ENCODE assay signal across 8 mouse cellular contexts in genomic region chr4:97839406-97840101, GRCm38 (mm10).
DNase-seq lines count a peak whose midpoint lies in the region; ATAC-seq and TF ChIP-seq lines count a peak whose summit lies in the region.

No protein-coding gene starts in this region.

- peaks cover 35% of the 10 kb centered on the region for H3K4me1 ChIP-seq in embryonic facial prominence, embryonic 15.5 days
- peaks cover 97% of the 10 kb centered on the region for H3K4me1 ChIP-seq in neural tube, embryonic 13.5 days (replicated peaks)

- TF ChIP-seq CTCF in layer of hippocampus, adult 2 months (conservative IDR thresholded peaks at IDR 0.05) = no peak

- peak overlapping the region; percentile 32; the same call in 1 of the 2 replicates for H3K27ac ChIP-seq in layer of hippocampus, adult 2 months
- 0 out of 2 replicates have a peak overlapping the region, but pooled peaks have one; percentile 1 for H3K27ac ChIP-seq in embryonic facial prominence, embryonic 15.5 days (replicated peaks)
- peak overlapping the region; percentile 84 for H3K27ac ChIP-seq in neural tube, embryonic 13.5 days (replicated peaks)

- no peak overlapping the region for H3K4me3 ChIP-seq in layer of hippocampus, adult 2 months
- H3K4me3 ChIP-seq in embryonic facial prominence, embryonic 15.5 days (replicated peaks) = no peak overlapping the region
- no peak overlapping the region for H3K4me3 ChIP-seq in neural tube, embryonic 13.5 days

- no peak for DNase-seq in layer of hippocampus, adult 2 months (ENCODE audit: low spot score in 2 of 2)
- DNase-seq in layer of hippocampus, adult 18-20 months (ENCODE audit: low spot score in 2 of 2) = no peak
- peak; percentile 20 for DNase-seq in kidney, postnatal 14 days
- no peak for DNase-seq in ovary, postnatal 10 days (ENCODE audit: low spot score)
- DNase-seq in frontal cortex, postnatal 36 days (ENCODE audit: low spot score in 2 of 2) = no peak
- DNase-seq in MN1 (ENCODE audit: low spot score) = no peak

- H3K27me3 ChIP-seq in embryonic facial prominence, embryonic 15.5 days = no peaks in the 10 kb centered on the region
- no peaks in the 10 kb centered on the region; the same call in 1 of the 2 replicates for H3K27me3 ChIP-seq in neural tube, embryonic 13.5 days

- H3K9ac ChIP-seq in embryonic facial prominence, embryonic 15.5 days = no peak overlapping the region
- no peak overlapping the region for H3K9ac ChIP-seq in neural tube, embryonic 13.5 days

- no peaks in the 10 kb centered on the region for H3K9me3 ChIP-seq in embryonic facial prominence, embryonic 15.5 days (replicated peaks)
- H3K9me3 ChIP-seq in neural tube, embryonic 13.5 days = no peaks in the 10 kb centered on the region

- no peak overlapping the region for H3K4me2 ChIP-seq in embryonic facial prominence, embryonic 15.5 days (replicated peaks)
- H3K4me2 ChIP-seq in neural tube, embryonic 13.5 days = peak overlapping the region; percentile 20

- WGBS in embryonic facial prominence, embryonic 15.5 days = 58% methylated on average over 7 of the region's 7 CpGs
- 3% methylated on average over 7 of the region's 7 CpGs for WGBS in neural tube, embryonic 13.5 days

- no peak for ATAC-seq in embryonic facial prominence, embryonic 15.5 days (ENCODE audit: insufficient number of reproducible peaks, low FRiP score, low TSS enrichment, low read depth)
- peak; percentile 93 for ATAC-seq in neural tube, embryonic 13.5 days (ENCODE audit: low read depth)

- H3K36me3 ChIP-seq in embryonic facial prominence, embryonic 15.5 days = no peaks in the 10 kb centered on the region
- H3K36me3 ChIP-seq in neural tube, embryonic 13.5 days = no peaks in the 10 kb centered on the region

Comparison
In these comparisons a context has a peak if more than half of its experiments do, and no peak if none do; other contexts are left out.
1. H3K27ac ChIP-seq: peak in every context shown above with its lines; median percentile 84 in neural tube, embryonic 13.5 days; 32 in layer of hippocampus, adult 2 months; 1 in embryonic facial prominence, embryonic 15.5 days.